Mouse (Mus musculus): ENCODE data around the gene Nkx1-1. TPM values are rescaled to one million over a fixed set of nuclear protein-coding genes. Genes with fewer than 3 reads are reported as not detected.

Gene Nkx1-1
- polyA plus RNA-seq (2014; fragmentation: Nextera tagmentation; extraction: Ambion mirVana) = not detected in 2 replicates

DNA sequence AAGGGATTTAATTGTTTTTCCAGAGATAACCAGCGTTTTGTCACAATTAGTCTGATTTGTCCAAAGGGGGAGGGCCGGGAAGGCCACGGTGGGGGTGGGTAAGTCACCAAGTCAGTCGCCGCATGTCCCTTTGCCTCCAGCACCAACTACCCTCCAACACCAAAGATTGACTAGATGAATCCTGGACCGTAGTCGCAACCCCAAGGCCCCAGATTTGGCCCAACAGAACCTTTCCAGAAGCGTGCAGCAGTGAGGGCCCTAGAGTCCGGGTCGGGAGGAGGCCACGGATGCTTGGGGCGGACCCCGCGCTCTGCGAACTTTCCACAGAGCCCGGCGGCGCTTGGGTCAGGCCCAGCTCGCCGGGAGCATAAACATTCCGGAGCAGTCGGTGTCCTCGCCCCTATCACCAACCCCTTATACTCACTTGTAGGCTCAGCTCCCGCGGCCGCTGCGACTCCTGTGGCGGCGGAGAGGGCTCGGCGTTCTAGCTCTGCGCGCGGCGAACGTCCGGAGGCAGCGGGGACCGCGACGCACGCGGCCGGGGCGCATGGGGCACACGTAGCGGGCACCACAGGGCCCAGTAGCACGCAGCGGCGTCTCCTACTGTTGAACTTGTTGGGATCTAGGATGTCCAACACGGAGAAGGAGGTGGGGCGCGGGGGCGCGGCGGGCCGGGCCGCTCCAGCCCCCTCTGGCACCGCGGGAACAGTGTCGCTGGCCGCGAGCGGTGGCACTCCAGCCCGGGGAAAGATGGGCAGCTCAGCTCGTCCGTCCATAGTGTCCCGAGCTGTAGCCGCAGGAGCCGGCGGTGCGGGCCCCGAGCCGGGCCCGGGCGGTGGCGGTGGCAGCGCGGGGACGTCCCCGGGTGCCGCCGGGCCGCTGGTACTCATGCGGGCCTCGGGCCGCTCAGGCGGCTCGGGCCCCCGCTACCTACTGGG is at the start of gene Nkx1-1:
Nkx1-1 (minus strand) TSS at position 776 of the 938 bp plus-strand sequence.
- Histone ChIP-seq H3K4me1 (ENCODE audit: control insufficient read depth in 2 of 2, insufficient read depth in 2 of 2, low read length in 2 of 2) (peaks cover 11 to 39% of the 10 kb centered on the region in 2 experiments), H3K4me3 (ENCODE audit: control insufficient read depth in 1 of 2, insufficient read depth in 1 of 2, low read depth in 1 of 2, low read length in 2 of 2) (peak within 1 kb of the TSS in 1 of 2 experiments; percentile 30; a peak in 2 of 4 replicates), H3K27ac (replicated peaks in 1 of 2; ENCODE audit: control insufficient read depth in 1 of 2, insufficient read depth in 1 of 2, low read depth in 2 of 2, low read length in 2 of 2) (no peak within 1 kb of the TSS), H3K9ac (ENCODE audit: low read length) (no peak within 1 kb of the TSS), H3K36me3 (ENCODE audit: control insufficient read depth, insufficient read depth, low read length) (no peaks in the 10 kb centered on the region), H3K4me2 (ENCODE audit: low read length) (peak within 1 kb of the TSS; percentile 53), H3K27me3 (ENCODE audit: control insufficient read depth, insufficient read depth, low read length) (peaks cover 97% of the 10 kb centered on the region), H3K9me3 (ENCODE audit: control insufficient read depth, low read length) (no peaks in the 10 kb centered on the region)
- no peak for ATAC-seq (ENCODE audit: insufficient number of reproducible peaks, insufficient read depth, low FRiP score, low read depth)
- WGBS = under 1% methylated on average over 65 of the region's 90 CpGs

- no peak for ATAC-seq (ENCODE audit: insufficient number of reproducible peaks, insufficient read depth, low FRiP score, low read depth)
- Histone ChIP-seq H3K9ac (ENCODE audit: low read length) (no peak overlapping the region), H3K9me3 (ENCODE audit: control insufficient read depth, low read length) (0 out of 2 replicates have a peak, but pooled peaks cover 3% of the 10 kb centered on the region), H3K27ac (replicated peaks in 1 of 2; ENCODE audit: control insufficient read depth in 1 of 2, insufficient read depth in 1 of 2, low read depth in 2 of 2, low read length in 2 of 2) (no peak overlapping the region), H3K4me1 (ENCODE audit: control insufficient read depth in 2 of 2, insufficient read depth in 2 of 2, low read length in 2 of 2) (peaks cover 19 to 20% of the 10 kb centered on the region in 2 experiments), H3K4me2 (ENCODE audit: low read length) (no peak overlapping the region), H3K4me3 (ENCODE audit: control insufficient read depth in 1 of 2, insufficient read depth in 1 of 2, low read depth in 1 of 2, low read length in 2 of 2) (no peak overlapping the region), H3K36me3 (ENCODE audit: control insufficient read depth, insufficient read depth, low read length) (no peaks in the 10 kb centered on the region), H3K27me3 (ENCODE audit: control insufficient read depth, insufficient read depth, low read length) (peaks cover 9% of the 10 kb centered on the region)
- WGBS = 26% methylated on average over 7 of the region's 7 CpGs
Observed at GRCm38 (mm10) chr5:33481318-33481685, 47.5 kb upstream of the Nkx1-1 start.

DNA sequence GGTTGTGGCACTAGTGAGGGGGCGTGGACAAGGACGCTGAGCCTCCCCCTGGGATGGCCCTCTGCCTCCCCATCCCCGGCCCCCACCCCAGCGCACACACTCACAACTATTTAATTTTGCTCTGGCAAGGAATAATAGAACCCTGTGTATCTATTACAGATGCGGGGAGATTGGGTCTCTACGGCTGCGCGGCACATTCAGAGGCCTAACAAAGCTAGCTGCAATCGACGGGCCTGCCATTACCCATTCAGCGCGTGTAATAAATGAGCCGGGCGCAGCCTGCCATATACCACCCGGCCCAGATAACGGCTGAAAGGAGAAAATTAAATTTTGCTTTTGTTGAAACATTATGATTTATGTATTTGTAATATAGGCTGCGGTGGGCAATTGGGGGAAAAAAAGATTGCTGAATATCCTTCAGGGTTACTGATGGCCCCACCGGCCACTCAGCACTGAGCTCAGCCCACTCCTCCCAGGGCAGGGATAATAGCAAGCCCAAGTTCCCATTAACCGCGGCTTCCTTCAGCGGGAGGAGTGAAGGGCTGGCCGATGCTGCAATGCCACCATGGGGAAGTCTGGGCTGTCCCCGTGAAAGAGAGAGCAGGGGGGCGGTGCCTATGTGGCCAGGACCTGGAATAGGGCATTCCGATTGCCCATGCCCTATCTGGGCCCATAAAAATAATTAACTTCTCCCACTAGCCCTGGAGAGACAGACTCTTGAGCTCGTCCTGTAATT is 47.0 kb upstream of the Nkx1-1 start:
- 66% methylated on average over 26 of the region's 26 CpGs for WGBS
- H3K36me3 ChIP-seq (ENCODE audit: control insufficient read depth, insufficient read depth, low read length) = no peaks in the 10 kb centered on the region
- H3K4me1 ChIP-seq (ENCODE audit: control insufficient read depth in 2 of 2, insufficient read depth in 2 of 2, low read length in 2 of 2) = peaks cover 14% of the 10 kb centered on the region in 2 experiments
- H3K27me3 ChIP-seq (ENCODE audit: control insufficient read depth, insufficient read depth, low read length) = peaks cover 9% of the 10 kb centered on the region
- H3K27ac ChIP-seq (replicated peaks in 1 of 2; ENCODE audit: control insufficient read depth in 1 of 2, insufficient read depth in 1 of 2, low read depth in 2 of 2, low read length in 2 of 2) = no peak overlapping the region
- H3K9me3 ChIP-seq (ENCODE audit: control insufficient read depth, low read length) = 0 out of 2 replicates have a peak, but pooled peaks cover 3% of the 10 kb centered on the region
- H3K9ac ChIP-seq (ENCODE audit: low read length) = no peak overlapping the region
- no peak for ATAC-seq (ENCODE audit: insufficient number of reproducible peaks, insufficient read depth, low FRiP score, low read depth)
- no peak overlapping the region for H3K4me3 ChIP-seq (ENCODE audit: control insufficient read depth in 1 of 2, insufficient read depth in 1 of 2, low read depth in 1 of 2, low read length in 2 of 2)
- no peak overlapping the region for H3K4me2 ChIP-seq (ENCODE audit: low read length)

GRCm38 (mm10) chr5:33465464-33465863 is 31.7 kb upstream of the Nkx1-1 start:
- H3K4me1 ChIP-seq (ENCODE audit: control insufficient read depth in 2 of 2, insufficient read depth in 2 of 2, low read length in 2 of 2) = 0 out of 4 replicates have a peak, but pooled peaks cover 0 to 2% of the 10 kb centered on the region in 2 experiments
- no peaks in the 10 kb centered on the region for H3K36me3 ChIP-seq (ENCODE audit: control insufficient read depth, insufficient read depth, low read length)
- H3K4me2 ChIP-seq (ENCODE audit: low read length) = no peak overlapping the region
- H3K9me3 ChIP-seq (ENCODE audit: control insufficient read depth, low read length) = no peaks in the 10 kb centered on the region
- ATAC-seq (ENCODE audit: insufficient number of reproducible peaks, insufficient read depth, low FRiP score, low read depth) = no peak
- H3K9ac ChIP-seq (ENCODE audit: low read length) = no peak overlapping the region
- 64% methylated on average over 11 of the region's 11 CpGs for WGBS
- no peak overlapping the region for H3K4me3 ChIP-seq (ENCODE audit: control insufficient read depth in 1 of 2, insufficient read depth in 1 of 2, low read depth in 1 of 2, low read length in 2 of 2)
- H3K27me3 ChIP-seq (ENCODE audit: control insufficient read depth, insufficient read depth, low read length) = peaks cover 18% of the 10 kb centered on the region; the same call in 1 of the 2 replicates
- no peak overlapping the region for H3K27ac ChIP-seq (replicated peaks in 1 of 2; ENCODE audit: control insufficient read depth in 1 of 2, insufficient read depth in 1 of 2, low read depth in 2 of 2, low read length in 2 of 2)

GRCm38 (mm10) chr5:33464390-33464789 is 30.6 kb upstream of the Nkx1-1 start:
- Histone ChIP-seq H3K4me2 (ENCODE audit: low read length) (no peak overlapping the region), H3K4me1 (ENCODE audit: control insufficient read depth in 2 of 2, insufficient read depth in 2 of 2, low read length in 2 of 2) (0 out of 4 replicates have a peak, but pooled peaks cover 0 to 2% of the 10 kb centered on the region in 2 experiments), H3K9me3 (ENCODE audit: control insufficient read depth, low read length) (no peaks in the 10 kb centered on the region), H3K9ac (ENCODE audit: low read length) (no peak overlapping the region), H3K4me3 (ENCODE audit: control insufficient read depth in 1 of 2, insufficient read depth in 1 of 2, low read depth in 1 of 2, low read length in 2 of 2) (no peak overlapping the region), H3K27me3 (ENCODE audit: control insufficient read depth, insufficient read depth, low read length) (peaks cover 18% of the 10 kb centered on the region; the same call in 1 of the 2 replicates), H3K27ac (replicated peaks in 1 of 2; ENCODE audit: control insufficient read depth in 1 of 2, insufficient read depth in 1 of 2, low read depth in 2 of 2, low read length in 2 of 2) (no peak overlapping the region), H3K36me3 (ENCODE audit: control insufficient read depth, insufficient read depth, low read length) (no peaks in the 10 kb centered on the region)
- no peak for ATAC-seq (ENCODE audit: insufficient number of reproducible peaks, insufficient read depth, low FRiP score, low read depth)
- 64% methylated on average over 7 of the region's 7 CpGs for whole genome bisulfite sequencing

GRCm38 (mm10) chr5:33459111-33459510 is 25.3 kb upstream of the Nkx1-1 start:
- Histone ChIP-seq H3K36me3 (ENCODE audit: control insufficient read depth, insufficient read depth, low read length) (no peaks in the 10 kb centered on the region), H3K27me3 (ENCODE audit: control insufficient read depth, insufficient read depth, low read length) (0 out of 2 replicates have a peak, but pooled peaks cover 5% of the 10 kb centered on the region), H3K9me3 (ENCODE audit: control insufficient read depth, low read length) (no peaks in the 10 kb centered on the region), H3K27ac (replicated peaks in 1 of 2; ENCODE audit: control insufficient read depth in 1 of 2, insufficient read depth in 1 of 2, low read depth in 2 of 2, low read length in 2 of 2) (no peak overlapping the region), H3K4me3 (ENCODE audit: control insufficient read depth in 1 of 2, insufficient read depth in 1 of 2, low read depth in 1 of 2, low read length in 2 of 2) (no peak overlapping the region), H3K9ac (ENCODE audit: low read length) (no peak overlapping the region), H3K4me2 (ENCODE audit: low read length) (no peak overlapping the region), H3K4me1 (ENCODE audit: control insufficient read depth in 2 of 2, insufficient read depth in 2 of 2, low read length in 2 of 2) (no peaks in the 10 kb centered on the region)
- no peak for ATAC-seq (ENCODE audit: insufficient number of reproducible peaks, insufficient read depth, low FRiP score, low read depth)
- WGBS = 49% methylated on average over 2 of the region's 2 CpGs

- ATAC-seq (ENCODE audit: insufficient number of reproducible peaks, insufficient read depth, low FRiP score, low read depth) = no peak
- WGBS = 63% methylated on average over 3 of the region's 3 CpGs
- Histone ChIP-seq H3K4me1 (ENCODE audit: control insufficient read depth in 2 of 2, insufficient read depth in 2 of 2, low read length in 2 of 2) (no peaks in the 10 kb centered on the region), H3K4me2 (ENCODE audit: low read length) (no peak overlapping the region), H3K9me3 (ENCODE audit: control insufficient read depth, low read length) (no peaks in the 10 kb centered on the region), H3K27me3 (ENCODE audit: control insufficient read depth, insufficient read depth, low read length) (0 out of 2 replicates have a peak, but pooled peaks cover 9% of the 10 kb centered on the region), H3K36me3 (ENCODE audit: control insufficient read depth, insufficient read depth, low read length) (no peaks in the 10 kb centered on the region), H3K9ac (ENCODE audit: low read length) (no peak overlapping the region), H3K4me3 (ENCODE audit: control insufficient read depth in 1 of 2, insufficient read depth in 1 of 2, low read depth in 1 of 2, low read length in 2 of 2) (no peak overlapping the region), H3K27ac (replicated peaks in 1 of 2; ENCODE audit: control insufficient read depth in 1 of 2, insufficient read depth in 1 of 2, low read depth in 2 of 2, low read length in 2 of 2) (no peak overlapping the region)
Observed at GRCm38 (mm10) chr5:33458132-33458622, 24.4 kb upstream of the Nkx1-1 start.

All from heart, embryonic 14.5 days (tissue).